Mouse (Mus musculus) fat pad, adult 2 months (tissue): Measurements from ENCODE around the gene Scn8a.

Experiments used
- DNase-seq: peaks from one replicate; pipeline ENCODE4 v3.0.0-alpha.2; 2011; ENCODE audit warnings: low read depth, low spot score; ENCODE audit errors: extremely low read depth

Scn8a gene

DNA sequence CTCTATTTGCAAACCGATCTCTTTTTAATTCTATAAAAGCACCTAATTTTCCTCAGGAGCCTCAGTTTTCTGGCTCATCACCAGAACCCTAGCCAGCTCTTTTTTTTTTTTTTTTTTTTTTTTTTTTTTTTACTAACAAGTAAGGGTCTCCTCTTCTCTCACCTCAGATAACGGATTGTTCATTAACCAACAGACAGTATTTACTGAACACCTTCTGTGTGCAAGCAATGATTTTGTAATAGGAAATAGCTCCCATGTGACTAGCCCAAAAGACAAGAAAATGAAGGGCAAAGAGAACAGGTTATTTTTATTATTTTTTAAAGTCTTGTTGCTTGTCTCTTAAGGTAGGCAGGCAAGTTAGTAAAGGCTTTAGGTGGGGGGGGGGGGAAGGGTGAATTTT lies 82.6 kb downstream of the Scn8a start:
- DNase-seq, result no peak

DNA sequence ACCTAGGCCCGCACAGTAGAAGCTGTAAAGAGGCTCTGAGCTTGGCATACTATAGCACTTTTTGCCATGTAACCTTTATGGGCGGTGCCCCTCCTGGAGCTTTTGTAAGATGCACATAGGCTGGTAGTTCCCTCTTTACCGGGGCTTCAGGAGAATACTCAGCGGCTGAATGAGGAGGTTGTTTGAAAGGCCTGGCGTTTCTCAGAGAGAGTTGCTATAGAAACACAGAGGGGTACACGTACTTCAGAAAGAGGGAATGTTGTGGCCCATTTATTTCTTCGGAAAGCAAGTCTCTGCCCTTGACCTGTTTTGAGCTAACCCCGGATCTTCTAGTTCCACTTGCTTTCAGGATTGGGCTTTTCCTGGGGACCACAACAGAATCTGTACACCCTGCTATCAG lies 83.2 kb downstream of the Scn8a start:
- DNase-seq, result no peak

DNA sequence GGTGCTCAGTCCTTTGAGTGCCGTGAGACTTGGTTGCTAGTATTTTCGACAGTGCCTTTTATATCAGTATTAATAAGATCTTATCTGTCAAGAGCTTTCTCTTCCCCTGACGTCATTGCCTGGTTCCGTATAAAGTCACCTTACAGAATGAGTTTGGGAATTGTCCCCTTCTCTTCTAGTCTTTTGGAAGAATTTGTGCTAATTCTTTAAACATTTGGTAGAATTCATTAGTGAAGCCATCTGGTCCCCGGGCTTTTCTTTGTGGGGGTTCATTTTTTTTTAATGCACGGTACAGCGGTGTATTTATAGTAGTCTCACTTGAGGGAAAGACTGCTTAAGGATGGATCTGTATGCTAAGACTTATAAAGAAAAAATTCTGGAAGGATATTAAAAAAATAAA lies 84.3 kb downstream of the Scn8a start:
- no peak for DNase-seq

DNA sequence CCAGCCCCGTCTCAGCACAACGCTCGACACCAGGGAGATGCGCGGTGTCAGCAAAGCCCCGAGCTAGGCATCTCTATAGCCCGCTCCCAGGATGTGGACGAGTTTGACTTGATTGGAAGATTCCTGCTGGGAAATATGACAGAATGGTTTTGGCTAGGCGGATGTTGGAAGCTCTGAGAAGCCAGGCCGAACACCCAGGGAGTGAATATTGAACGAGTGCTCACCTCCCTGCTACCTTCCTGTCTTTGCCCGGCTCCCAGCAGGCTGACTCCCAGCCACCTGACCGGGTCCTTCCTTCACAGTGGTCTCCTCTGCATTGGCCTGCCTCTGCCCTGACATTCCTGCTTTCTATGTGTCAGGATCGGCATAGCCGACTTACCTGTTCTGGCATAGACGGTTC lies 85.1 kb downstream of the Scn8a start:
- no peak for DNase-seq

DNA sequence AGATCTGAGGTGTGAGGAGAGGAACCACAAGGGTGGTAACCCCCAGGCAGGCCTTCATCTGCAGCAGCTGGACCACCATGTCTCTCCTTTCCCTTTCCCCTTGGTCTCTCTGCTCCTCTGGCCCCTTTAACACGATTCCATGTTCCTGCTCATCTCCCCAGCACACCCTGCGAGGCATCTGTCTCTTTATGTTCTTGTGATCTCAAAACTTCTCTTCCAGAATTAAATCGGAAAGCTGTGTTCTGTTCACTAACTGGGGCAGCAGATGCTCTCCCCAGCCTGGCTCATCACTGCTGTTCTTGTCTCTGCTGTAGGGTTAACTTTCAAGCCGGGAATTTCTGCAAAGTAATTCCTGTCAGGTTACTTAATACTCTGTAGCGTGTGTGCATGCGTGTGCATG lies 91.3 kb downstream of the Scn8a start:
- no peak for DNase-seq

DNA sequence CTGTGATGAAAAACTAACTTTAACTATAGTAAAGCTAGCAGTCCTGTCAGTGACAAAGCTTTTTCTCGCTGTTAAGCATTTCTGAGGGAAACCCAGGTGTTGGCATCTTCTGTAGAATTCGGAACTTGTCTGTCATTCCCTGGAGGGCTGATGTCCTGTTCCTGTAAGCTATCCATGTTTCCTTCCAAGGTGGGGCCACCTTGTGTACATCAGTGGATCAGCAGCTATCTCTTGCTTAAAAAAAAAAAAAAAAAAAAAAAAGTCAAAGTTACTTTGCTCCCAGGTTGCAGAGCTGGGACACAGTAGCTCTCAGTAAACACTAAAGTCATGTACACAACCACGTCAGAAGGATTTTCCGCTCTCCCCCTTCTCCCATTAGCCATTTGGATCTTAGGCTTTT lies 91.9 kb downstream of the Scn8a start:
- DNase-seq, result no peak

DNA sequence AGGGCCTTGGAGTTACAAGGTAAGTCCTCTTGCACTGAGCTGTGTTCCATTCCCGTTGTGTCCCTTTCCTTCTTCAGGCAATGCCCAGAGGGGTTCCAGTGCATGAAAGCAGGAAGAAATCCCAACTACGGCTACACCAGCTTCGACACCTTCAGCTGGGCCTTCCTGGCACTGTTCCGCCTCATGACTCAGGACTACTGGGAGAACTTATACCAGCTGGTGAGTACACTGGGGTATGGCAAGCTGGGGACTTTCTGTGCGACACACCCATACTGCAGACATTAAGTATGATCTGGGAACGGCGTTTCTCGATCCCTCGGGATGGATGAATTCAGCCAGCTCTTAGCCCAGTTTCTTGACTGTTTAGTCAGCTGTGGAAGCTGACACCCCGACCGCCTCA lies 101.8 kb downstream of the Scn8a start:
- DNase-seq, result no peak

DNA sequence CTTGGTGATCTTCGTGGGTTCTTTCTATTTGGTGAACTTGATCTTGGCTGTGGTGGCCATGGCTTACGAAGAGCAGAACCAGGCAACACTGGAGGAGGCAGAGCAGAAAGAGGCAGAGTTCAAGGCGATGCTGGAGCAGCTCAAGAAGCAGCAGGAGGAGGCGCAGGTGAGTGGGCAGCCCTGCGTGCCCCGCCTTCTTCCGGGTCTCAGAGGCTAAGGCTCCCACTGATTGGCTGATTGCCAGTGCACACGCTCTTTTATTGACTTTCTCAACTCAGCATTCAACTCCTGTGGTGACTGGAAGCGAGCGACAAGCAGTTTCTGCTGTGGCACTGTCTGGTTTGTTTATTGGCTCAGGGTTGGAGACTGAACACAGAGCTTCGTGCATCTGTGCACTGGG lies 103.1 kb downstream of the Scn8a start:
- DNase-seq, result no peak

DNA sequence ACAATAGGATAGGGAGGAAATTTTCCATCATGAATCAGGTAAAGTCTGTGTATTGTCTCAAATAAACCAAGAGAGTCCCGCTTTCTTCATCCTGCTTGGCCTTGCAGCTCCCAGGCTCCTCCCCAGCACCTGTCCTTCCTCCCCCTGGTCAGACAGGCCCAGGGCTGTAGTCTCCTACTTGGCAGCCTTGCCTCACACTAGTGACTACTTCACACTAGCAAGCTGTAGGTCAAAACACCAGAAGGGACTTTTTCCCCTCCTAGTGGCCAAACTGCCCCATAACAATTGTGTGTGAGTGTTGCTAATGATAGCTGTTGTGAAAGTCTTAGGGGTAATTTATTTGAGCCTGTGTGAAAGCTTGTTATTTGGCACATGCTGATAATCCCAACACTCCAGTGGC lies 105.0 kb downstream of the Scn8a start:
- no peak for DNase-seq

DNA sequence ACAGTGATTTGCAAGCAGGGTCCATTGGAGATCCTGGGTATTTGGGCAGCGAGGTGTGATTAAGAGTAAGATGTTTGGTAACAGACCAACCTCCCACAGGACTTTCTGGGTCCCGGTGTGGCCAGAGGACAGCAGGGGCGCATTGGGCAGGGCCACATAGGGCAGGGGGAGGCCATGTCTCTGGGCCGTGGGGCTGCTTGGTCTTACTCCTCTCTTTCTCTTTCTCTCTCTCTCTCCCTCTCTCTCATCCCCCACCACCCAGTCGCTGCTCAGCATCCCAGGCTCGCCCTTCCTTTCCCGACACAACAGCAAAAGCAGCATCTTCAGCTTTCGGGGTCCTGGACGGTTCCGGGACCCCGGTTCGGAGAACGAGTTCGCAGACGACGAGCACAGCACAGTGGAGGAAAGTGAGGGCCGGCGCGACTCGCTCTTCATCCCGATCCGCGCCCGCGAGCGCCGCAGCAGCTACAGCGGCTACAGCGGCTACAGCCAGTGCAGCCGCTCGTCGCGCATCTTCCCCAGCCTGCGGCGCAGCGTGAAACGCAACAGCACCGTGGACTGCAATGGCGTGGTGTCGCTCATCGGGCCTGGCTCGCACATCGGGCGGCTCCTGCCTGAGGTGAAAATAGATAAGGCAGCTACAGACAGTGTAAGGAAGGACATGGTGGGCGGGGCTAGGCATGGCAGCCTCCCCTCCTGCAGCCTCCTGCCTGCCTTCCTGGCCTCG lies 113.9 kb downstream of the Scn8a start:
- no peak for DNase-seq

DNA sequence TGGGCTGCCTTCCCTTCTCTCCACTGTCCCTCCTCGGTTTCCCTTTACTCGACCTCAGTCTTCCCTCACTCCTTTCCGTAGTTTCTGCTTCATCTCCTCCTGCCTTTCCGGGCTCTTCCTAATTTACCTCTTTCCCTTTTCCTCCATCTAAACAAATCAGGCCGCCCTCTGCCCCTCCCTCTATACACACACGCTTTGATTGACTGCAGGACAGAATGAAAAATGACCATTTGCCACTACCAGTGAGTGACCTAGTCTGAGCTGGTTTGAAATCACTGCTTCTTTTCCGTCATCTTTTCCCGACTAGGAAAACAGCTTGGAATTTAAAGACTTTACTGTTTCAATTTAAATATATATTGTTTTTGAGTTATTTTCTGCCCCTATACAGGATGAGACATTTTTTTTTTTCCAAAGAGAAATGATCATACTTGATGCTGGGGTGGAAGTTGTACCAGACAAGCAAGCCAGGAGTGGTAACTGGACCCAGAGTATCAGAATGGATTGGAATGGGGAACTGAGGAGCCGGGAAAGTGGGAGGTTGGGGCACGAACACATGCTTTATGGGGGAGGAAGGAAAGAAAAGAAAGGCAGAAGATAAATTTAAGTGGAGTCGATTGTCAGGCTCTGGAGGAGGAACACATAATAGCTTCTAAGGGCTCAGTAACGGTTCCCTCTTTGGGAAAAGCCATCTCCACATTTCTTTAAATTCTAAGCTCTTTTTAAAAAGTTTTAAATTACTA lies 114.7 kb downstream of the Scn8a start:
- DNase-seq, result no peak

DNA sequence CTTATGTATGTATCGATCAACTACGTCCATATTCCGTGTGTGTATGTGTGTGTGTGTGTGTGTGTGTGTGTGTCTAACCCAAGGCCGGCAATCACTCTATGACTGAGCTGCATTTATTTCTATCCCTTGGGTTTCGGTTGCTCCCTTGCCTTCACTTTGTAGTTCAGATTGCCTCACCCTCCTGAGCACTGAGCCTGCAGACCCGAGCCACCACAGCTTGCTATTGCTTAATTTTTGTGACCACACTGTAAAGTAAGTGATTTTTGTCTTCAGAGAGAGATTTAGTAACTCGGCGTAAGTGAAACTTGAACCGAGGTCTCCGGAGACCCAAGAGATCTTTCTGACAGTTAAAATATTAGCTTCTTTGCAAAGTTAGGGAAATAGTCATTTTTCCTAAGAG lies 116.8 kb downstream of the Scn8a start:
- no peak for DNase-seq

DNA sequence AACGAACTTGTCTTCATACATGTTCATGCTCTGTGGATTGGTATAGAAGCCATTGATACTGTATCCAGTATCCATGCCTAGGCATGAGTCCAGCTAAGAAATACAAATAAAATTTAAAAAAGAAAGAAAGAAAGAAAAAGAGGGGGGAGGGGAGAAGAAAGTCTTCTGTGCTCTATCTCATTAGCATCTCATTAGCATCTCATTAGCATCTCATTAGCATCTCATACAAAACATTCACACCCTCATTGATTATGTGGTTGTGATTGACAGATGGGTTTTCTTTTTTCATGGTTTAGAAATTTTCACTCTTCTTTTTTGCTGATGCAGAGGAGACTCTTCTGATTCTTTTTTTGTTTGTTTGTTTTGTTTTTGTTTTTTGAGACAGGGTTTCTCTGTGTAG lies 117.4 kb downstream of the Scn8a start:
- DNase-seq, result no peak

DNA sequence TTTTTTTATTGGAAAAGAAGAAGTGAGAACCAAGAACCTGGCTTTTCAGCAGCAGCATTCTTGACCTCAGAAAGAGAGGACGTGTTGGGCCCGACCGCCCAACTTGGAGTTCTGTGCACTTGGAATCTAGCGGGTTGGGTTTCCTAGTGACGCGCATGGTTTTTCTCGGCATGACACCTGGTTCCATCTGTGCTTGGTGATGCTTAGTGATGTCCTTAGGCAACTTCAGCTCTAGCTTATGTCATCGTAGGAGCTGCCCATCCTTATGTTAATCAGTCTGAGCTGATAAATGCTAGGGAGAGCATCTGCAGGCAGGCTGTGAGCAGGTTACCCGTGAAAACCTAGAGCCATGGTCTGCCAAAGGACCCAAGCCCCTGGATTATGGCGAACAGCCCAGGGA lies 120.6 kb downstream of the Scn8a start:
- DNase-seq, result no peak

DNA sequence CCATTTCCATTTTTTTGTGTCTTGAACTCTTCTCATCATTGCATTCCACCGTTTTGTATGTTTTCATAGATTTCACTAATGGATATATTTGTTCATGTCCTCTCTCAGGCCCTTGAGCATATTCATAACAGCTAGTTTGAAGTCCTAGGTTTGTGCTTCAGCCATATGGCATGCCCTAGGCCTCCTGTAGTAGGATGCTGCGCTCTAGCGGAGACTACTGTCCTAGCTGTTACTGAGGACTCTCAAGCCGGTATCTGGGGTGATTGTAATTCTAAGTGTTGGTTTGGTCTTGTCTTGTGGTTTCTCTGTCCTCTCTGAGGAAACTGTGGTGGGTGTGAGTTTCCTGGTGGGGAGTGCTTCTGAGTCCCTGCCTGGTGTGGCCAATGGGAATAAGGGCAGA lies 127.4 kb downstream of the Scn8a start:
- DNase-seq, result no peak

DNA sequence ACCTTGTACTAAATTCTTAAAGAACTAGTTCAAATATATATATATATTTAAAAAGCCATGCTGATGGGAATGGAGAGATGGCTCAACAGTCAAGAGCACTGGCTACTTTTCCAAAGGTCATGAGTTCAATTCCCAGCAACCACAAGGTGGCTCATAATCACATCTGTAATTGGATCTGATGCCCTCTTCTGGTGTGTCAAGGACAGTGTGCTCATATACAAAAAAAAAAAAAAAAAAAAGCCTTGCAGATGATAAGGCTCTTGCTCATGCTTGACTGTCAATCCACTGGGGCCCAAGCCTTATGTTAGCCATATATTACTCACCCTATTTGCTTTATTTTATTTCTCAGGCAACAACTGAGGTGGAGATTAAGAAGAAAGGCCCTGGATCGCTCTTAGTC lies 132.0 kb downstream of the Scn8a start:
- DNase-seq, result no peak

DNA sequence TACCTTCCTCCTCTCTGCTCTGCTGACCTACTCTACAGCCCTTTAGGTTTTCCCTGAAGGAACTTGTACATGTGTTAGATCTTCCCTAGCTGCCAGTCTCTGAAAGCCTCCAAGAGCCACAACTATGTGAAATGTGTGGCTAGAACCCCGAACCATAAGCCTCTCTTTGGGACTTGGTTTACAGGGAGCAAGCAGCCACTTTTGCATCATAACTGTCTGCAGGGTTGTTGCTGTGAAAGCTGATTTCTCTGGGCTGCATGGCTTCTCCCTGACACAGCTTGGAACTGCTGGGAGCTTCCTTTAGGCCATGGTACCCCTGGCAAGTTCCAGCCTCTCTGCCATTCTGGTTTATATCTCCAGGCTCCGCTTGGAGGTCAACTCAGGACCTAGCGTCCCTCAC lies 132.8 kb downstream of the Scn8a start:
- DNase-seq, result no peak

DNA sequence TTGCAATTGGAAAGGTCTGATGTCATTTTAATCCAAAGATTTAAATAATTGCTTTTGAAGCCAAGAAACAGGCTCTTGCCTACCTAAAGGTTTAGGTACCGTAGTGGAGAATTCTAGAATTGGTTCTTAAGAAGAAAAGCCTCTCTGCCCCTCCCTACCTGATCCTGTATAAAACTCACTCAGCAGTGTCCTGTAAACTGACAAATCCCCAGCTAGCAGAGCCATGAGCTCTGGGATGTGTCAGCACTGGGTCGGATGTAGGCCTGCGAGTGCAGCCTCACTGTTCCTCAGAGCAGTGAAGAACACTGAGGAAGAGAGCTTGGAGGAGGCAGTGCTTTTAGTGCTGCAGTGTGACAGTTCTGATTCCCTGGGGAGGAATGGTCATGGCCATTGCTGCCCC lies 134.9 kb downstream of the Scn8a start:
- DNase-seq, result no peak

DNA sequence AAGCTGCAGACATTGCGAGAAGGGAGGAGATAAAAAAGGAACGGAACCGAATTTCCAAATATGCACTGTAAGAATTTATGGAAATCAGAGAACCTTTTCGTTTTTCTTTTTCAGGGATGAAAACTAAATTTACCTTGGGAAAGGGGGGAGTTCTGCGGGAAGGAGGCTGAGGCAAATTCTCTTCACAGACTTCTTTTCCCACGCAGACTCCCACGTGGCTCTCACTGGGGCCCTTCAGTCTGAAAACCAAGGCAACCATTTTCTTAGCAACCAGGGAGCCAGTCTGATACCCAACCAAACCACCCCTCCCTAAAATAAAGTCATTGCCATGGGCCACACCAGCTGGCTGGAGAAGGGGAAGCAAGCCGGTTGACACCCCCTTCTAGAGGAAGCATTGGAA lies 136.1 kb downstream of the Scn8a start:
- no peak for DNase-seq

DNA sequence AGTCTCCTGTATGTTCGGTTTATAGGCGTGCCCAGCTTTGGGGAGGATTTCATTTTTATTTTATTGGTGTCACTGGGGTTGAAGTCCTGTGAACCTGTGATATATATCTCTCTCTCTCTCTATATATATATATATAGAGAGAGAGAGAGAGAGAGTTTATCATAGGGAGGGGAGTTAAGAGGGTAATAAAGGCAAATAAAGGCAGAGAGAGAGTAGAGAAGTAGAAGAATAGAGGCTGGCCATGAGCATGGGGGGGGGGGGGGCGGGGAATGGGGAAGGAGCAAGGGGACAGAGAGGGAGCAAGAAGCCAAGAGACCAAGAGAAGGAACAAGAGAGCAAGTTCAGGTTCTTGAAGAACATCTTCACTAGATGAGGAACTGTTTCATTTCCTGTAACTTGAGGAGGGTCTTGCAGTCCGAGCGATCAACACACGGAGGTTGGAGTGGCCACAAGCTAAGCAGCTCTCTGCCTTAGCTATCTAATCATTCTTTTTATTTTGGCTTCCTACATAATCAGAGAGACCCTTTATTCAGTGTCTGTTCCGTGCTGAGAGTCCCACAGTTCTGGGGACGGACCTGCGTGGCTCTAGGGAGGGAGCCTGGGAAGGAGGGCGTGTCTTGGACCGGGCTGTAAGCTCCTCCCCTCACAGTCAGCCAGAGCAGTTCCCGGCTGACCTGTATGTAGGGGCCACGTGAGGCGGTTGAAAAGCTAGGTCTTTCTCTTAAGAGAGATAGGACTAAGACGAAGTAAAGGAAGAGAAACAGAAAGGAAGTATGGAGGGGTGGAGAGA lies 136.8 kb downstream of the Scn8a start:
- no peak for DNase-seq

DNA sequence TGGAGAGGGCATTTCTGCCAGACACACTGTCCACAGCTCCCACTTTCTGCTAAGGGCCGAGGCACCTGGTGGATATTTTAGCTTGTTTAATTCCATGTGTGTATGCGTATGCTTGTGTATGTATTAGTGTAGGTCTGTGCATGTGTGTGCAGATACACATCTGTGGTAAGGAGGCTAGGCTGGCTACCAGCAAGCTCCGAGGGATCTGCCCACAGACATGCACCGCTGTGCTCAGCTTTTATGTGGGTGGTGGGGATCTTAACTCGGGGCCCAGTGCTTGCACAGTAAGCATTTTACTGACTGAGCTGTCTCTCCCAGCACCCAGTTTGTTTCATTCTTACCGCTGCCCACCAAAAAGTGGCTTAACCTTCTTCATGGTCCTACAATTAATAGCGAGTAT lies 137.6 kb downstream of the Scn8a start:
- no peak for DNase-seq

DNA sequence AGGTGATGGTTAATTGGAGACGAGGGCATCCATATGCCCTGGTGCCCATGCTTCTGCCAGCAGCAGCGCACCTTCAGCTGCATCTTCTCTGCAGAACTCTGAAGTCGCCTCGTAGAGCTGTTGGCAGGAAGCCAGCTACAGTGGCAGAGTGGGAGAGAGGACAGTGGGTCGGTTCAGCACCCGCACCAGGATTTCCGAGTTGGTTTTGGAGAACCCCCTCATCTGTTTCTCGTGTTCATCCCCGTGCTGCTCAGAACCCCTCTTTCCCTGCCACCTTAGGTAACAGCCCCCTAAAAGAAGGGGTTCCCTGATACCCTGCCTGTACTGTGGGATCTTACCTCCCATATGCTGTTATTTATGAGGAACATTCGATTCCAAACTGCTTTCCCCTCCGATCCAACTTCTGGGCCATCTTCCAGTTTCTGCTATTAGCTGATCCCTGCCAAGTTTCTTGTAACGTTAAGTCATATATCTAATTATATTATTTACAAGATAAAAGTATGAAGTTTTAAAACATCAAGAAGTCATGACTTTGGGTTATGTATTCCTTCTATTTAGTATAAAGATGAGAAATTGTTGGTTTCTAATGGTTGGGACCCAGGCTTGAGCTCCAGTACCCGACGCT lies 138.8 kb downstream of the Scn8a start:
- no peak for DNase-seq
